Comparison of ENCODE assay signal across 8 mouse cellular contexts in the genomic region with DNA sequence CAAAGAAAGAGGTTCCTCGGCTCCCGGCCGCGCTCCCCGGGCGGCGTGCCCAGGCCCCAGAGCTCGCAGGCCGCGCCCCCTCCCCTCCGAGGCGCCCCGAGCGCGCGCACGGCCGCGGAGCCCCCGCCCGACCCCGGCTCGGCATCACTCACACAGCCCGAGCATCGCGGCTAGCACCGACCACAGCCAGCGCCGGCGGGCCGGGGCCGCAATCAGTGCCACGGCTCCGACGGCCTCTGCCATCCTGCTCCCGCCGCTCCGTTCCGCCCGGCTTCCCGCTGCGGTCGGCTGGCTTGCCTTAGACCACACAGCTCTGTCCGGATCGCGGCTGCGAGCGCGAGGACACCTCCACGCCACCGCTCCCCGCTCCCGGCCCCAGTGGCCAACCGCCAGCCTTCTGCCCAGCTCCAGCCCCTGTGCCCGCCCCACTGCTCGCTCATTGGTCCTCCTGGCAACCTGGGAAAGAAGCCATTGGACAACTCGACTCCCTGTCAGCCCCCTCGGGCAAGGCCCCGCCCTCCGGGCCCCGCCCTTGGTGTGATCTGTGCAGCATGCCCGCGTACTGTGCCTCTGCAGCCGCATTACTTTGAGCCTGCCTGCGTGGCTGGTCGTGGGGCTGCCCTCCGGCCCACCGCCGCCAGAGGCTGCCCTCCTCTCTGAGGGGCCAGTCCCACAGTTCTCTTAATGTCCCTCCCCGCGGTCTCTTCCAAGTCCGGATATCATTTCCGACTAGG. TPM values are rescaled to one million over a fixed set of nuclear protein-coding genes. Genes with fewer than 3 reads are reported as not detected.
DNase-seq lines count a peak whose midpoint lies in the region; ATAC-seq lines count a peak whose summit lies in the region.

A gene (minus strand): TSS at position 388 of the 734 bp plus-strand sequence.

- H3K9ac ChIP-seq in hindbrain, embryonic 11.5 days (ENCODE audit: low read depth, low read length), result peak within 1 kb of the TSS; percentile 83

- H3K27ac ChIP-seq in hindbrain, embryonic 11.5 days (ENCODE audit: low read depth, low read length), result peak within 1 kb of the TSS; percentile 93

- peak within 1 kb of the TSS; percentile 67 for H3K4me2 ChIP-seq in hindbrain, embryonic 11.5 days (replicated peaks; ENCODE audit: low read depth, low read length)

- H3K9me3 ChIP-seq in hindbrain, embryonic 11.5 days (ENCODE audit: control insufficient read depth, low read length), result no peaks in the 10 kb centered on the region

- no peaks in the 10 kb centered on the region for H3K36me3 ChIP-seq in hindbrain, embryonic 11.5 days (ENCODE audit: control insufficient read depth, insufficient read depth, low read length)

- peak within 1 kb of the TSS; percentile 82 for H3K4me3 ChIP-seq in hindbrain, embryonic 11.5 days (ENCODE audit: low read depth, low read length)

- 0 out of 2 replicates have a peak, but pooled peaks cover 2% of the 10 kb centered on the region for H3K4me1 ChIP-seq in hindbrain, embryonic 11.5 days (replicated peaks; ENCODE audit: control insufficient read depth, insufficient read depth, low read length)

- H3K27me3 ChIP-seq in hindbrain, embryonic 11.5 days (ENCODE audit: control insufficient read depth, insufficient read depth, low read length), result no peaks in the 10 kb centered on the region

- peak; percentile 99 for DNase-seq in Muller cell, postnatal 12 days (ENCODE audit: inconsistent ontology term)
- peak; percentile 100 for DNase-seq in cerebellum, adult 9-11 months
- peak; percentile 97 to 99 for DNase-seq in frontal cortex, adult 2 months (ENCODE audit: extremely low spot score in 1 of 2, low spot score in 1 of 2)
- peak; percentile 98 for DNase-seq in hindbrain, embryonic 11.5 days (ENCODE audit: low spot score)
- DNase-seq in layer of hippocampus, postnatal 10 days (ENCODE audit: low spot score in 2 of 2), result peak; percentile 98 to 99
- peak; percentile 99 for DNase-seq in lung, postnatal 10 days
- peak; percentile 99 for DNase-seq in ovary, postnatal 36 days (ENCODE audit: low spot score)
- DNase-seq in thymus, postnatal 25 days, result peak; percentile 95

- under 1% methylated on average over 45 of the region's 73 CpGs for WGBS in hindbrain, embryonic 11.5 days

- ATAC-seq in hindbrain, embryonic 11.5 days (ENCODE audit: low FRiP score), result peak; percentile 100

RNA-seq across cellular contexts. Expression of the gene that starts here (rescaled TPM):
- 41.2 and 41.7 TPM in 2 replicates for polyA plus RNA-seq in frontal cortex, adult 2 months (2012; rRNA removed)
- polyA plus RNA-seq in hindbrain, embryonic 11.5 days (2014; fragmentation: Nextera tagmentation; extraction: Ambion mirVana), result 149 and 150 TPM in 2 replicates
- total RNA-seq in layer of hippocampus, postnatal 10 days (2021), result 10 to 100 TPM; 78.4 to 83.3 TPM

Comparison
In these comparisons a context has a peak if more than half of its experiments do, and no peak if none do; other contexts are left out.
1. Peak in every context shown above with its lines: DNase-seq, ATAC-seq, H3K4me3 ChIP-seq and H3K27ac ChIP-seq.